Mouse (Mus musculus) liver, adult (tissue): ENCODE measurements around the gene Prdm8.

Experiments used
- GATA4 ChIP-seq: IDR thresholded peaks from 2 replicates; pipeline ENCODE4 v1.6.1; 2014; ENCODE audit warnings: mild to moderate bottlenecking, low read length; ENCODE audit not compliant: insufficient replicate concordance

Prdm8 gene

GRCm38 (mm10) chr5:98180888-98181635 lies 14.1 kb downstream of the Prdm8 start:
- TF ChIP-seq GATA4 = no peak

GRCm38 (mm10) chr5:98181686-98182602 lies 14.9 kb downstream of the Prdm8 start:
- TF ChIP-seq GATA4 = no peak

GRCm38 (mm10) chr5:98182603-98182920 lies 15.6 kb downstream of the Prdm8 start:
- TF ChIP-seq GATA4 = no peak

GRCm38 (mm10) chr5:98183031-98183595 lies 16.1 kb downstream of the Prdm8 start:
- TF ChIP-seq GATA4 = no peak

GRCm38 (mm10) chr5:98184281-98184910 lies 17.4 kb downstream of the Prdm8 start:
- no peak for TF ChIP-seq GATA4

GRCm38 (mm10) chr5:98184971-98185805 lies 18.2 kb downstream of the Prdm8 start:
- TF ChIP-seq GATA4 = no peak

GRCm38 (mm10) chr5:98185806-98186751 lies 19.1 kb downstream of the Prdm8 start:
- TF ChIP-seq GATA4 = no peak

GRCm38 (mm10) chr5:98189181-98190180 lies 22.5 kb downstream of the Prdm8 start:
- TF ChIP-seq GATA4 = no peak

GRCm38 (mm10) chr5:98192295-98192983 lies 25.4 kb downstream of the Prdm8 start:
- TF ChIP-seq GATA4 = no peak

- no peak for TF ChIP-seq GATA4
Observed at GRCm38 (mm10) chr5:98194959-98195358, 28.0 kb downstream of the Prdm8 start.

GRCm38 (mm10) chr5:98198412-98199218 lies 31.6 kb downstream of the Prdm8 start:
- TF ChIP-seq GATA4 = no peak
